Mouse (Mus musculus): Measurements from ENCODE around the gene Auts2.

Auts2 gene

DNA sequence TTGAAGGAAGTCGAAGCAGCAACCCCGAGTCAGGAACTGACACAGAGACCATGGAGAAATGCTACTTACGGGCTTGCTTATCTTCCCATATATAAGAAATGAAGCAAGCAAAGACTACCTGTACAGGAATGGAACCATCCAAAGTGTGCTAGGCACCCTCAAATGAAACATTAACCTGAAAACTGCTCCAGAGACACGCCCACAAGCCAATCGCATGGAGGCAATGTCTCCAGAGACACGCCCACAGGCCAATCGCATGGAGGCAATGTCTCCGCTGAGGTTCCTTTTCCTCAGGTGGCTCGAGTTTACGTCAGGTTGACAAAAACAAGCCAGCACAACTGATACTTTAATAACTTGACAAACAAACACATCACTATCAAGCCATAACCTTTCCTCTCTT, 379.2 kb downstream of the Auts2 start:
- no peak for DNase-seq

DNA sequence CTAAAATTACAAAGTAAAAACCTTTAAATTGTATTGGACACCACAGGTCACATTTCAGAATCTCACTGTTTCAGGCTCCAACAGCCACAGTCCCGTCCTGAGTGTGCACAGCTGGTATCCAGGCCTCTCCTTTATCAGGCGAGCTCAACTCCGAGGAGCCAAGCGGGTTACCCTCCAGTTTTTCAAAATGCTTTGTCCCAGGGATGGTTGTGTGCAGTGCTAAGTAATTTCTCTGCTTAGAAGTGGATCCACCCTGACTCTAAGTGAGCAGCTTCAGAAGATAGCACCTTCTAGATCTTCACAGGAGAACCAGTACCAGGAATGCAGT, 381.0 kb downstream of the Auts2 start:
- no peak for DNase-seq

DNA sequence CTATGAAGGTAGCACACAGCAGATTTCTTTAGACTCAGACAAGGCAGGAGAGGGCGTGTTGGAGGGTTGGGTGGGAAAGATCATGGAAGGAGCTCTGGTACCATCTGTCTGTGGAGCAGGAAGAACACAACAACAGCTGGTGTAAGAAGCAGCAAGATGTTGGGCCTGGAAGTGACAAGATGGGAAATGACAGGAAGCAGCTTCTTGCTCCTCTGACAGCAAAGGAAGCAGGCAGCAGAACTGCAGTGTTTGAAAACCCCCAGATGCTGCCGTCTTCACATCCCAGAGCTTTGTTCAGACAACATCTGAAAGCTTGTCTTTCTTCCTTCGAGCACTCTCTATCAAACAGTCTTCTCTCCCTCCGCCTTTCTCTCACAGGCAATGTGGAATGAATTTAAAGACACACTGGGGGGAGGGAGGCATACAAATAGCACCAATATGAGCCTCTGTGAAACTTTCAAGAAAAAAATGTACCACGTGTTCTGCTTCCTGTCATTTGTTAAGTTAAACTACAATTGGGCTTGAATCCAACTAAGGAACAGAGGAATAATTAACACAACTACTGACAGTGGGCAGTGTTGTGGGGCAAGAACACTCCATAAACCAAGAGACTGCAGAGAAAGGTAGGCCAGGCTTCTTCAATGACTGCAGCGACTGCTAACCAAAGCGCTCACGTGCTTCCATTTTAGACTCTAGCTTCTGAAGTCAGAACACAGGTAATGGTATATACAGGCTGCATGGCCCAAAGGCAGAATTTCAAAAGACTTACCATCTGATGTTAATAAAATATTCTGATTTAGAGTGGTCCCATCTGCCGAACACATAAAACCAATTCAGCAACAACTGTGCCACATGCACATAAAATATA, 381.6 kb downstream of the Auts2 start:
- DNase-seq, result no peak

DNA sequence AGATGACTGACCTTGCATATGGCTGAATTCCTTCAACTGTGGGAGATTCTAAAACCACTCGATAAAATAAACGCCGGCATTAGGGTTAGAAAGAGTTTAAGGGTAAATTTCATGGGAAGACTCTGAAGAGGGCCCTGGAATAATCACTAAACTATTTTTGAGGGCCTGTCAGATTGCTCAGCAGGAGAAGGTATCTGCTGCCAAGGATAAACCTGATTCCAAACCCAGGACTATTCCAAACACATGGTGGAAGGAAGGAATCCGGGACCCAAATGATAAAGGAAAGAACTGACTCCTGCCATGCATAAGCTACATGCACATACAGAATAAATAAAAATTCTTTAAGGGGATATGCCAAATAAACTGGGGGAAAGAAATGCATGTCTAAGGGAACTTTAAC, 399.0 kb downstream of the Auts2 start:
- DNase-seq, result no peak

DNA sequence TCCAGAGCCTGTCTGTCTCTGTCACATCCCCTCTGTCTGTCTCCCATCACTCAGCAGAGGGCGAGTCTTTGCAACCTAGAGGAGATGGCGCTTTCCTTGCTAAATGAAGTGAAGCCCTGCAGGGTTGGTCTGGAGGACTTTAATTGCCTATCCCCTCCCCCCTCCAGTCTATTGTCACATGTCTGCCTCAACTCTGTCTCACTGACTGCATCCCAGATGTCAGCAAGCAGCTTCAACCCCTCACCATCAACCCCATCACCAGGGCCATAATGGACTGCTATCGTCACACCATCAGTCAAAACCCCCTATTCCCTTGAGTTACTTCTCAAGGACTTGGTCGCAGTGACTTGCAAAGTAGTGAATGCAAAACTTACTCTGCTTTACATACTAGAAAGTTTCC, 402.3 kb downstream of the Auts2 start:
- no peak for DNase-seq

DNA sequence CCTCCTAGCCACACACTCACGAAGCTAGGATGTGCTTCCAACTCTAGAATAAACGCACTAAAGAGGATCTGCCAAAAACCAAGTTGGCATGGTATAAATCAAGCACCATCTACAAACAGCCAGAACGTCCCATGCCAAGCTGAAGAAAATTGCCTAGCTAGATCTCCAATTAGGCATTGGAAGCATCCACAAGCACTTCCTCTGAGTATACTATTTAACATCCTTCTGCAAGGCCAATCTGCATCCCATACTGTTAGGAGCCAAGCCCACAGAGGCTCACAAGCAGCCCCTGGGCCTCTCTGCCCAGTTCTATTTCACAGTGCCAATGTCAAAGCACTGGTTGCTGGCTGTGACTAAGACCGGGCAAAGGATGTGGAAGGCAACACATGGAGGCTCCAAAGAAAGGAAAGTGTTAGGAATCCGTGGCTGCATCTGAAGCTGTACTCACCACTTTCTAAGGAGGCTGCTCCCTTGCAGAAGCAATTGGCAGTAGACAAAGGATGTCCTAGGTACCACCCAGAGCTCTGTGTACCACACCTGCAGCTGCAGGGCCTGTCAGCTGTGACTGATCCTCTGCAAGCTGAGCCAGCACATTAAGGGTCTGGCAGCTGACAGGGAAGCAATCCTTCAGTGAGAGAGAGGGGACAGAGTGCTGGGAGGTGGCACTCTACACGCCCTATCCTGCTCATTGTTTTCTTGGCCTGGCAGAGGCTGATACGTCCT, 407.0 kb downstream of the Auts2 start:
- DNase-seq, result no peak

DNA sequence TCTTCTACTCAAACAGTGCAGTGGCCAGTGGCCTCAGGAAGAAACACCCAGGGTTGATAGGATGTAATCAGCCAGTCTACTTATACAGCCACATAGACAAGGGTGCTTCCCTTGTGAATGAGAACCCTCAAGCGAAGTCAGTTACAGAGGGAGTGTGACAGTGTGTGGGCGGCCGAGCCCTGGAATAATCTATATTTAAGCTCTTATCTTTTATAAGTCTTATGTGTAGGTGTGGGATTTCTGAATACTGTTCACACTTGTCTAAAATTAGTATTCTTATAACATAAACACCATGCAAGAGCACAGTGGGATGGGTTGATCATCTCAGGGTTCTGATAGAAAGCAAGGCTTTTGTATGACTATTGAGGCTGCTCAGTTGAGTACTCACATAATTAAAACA, 411.2 kb downstream of the Auts2 start:
- DNase-seq, result no peak

DNA sequence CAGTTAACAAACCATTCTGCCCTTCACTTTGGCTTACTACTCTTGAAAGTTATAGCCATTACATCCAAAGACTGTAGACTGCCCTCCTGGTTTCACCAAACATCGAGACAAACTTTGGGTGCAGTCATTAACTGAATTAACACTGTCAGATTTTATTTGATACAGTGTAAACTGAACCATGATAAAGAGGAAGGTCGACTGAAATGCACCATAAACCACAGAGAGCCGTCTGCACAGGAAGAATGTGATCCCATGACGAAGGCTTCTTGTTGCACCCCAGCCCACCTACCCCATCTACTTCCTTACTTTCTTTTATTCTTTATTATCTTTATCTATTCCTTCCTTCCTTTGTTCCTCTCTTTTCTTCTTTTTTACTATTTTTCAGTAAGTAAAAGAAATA, 412.6 kb downstream of the Auts2 start:
- no peak for DNase-seq

DNA sequence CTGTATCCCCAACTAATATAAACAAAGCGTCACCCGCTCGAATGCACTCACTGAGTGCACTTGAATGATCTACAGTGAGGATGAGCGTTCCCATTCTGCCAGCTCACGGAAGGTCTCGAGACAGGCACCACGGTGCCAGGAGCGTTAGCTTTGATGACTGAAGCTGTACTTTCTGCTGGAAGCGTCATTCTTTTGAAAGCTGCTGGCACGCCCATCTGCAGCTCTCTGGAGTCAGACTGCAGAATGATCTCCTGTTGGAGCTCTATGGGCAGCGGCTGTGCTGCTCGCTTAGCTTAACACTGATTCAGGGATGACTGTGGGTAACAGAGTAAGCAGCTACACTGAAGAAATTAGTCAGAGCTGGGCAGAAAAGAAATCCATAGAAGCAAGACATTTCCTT, 416.5 kb downstream of the Auts2 start:
- no peak for DNase-seq

DNA sequence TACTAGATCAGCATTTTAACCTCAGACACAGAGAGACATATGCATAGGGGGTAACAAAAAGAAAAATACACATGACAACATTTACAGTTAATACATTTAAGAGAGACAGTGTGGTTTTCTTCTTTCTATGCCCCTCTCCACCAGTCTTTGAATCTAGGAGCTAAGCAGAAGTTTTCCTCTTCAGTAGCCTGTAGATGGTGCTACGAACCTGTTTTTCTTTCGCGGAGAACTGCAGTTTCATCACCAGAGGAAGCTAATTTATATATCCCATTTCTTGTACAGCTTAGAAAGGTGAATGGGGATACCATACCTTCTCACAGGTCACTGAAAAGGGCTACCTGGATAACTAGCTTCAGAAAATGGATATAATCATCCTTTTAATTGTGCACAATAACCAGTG, 427.5 kb downstream of the Auts2 start:
- no peak for DNase-seq

DNA sequence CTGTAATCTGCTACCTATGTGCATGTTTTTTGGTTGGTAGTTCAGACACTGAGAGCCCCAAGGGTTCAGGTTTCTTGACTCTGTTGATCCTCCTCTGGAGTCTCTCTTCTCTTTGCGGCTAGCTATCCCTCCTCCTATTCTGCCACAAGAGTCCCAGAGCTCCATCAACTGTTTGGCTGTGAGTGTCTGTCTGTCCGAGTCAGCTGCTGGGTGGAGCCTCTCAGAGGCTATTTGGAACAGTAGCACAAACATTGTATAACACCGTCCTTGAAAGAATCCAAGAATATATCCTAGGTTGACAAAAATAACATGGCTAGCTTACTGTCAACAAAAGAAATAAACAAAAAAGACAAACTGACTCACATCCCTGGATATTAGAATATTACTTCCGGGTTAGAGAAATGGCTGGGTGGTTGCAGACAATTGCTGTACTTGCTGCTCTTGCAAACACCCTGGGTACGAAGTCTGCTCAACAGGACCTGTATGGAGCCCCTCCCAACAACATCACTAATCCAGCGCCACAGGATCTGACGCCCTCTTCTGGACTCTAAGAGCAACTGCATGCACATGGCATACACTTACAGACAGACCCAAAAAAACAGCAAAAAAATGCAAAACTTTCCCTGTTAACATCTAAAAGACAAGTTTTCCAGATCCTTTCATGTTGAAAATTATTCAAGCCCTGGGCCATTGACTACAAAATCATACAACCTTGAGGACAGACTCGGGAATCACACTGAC, 428.4 kb downstream of the Auts2 start:
- no peak for DNase-seq

DNA sequence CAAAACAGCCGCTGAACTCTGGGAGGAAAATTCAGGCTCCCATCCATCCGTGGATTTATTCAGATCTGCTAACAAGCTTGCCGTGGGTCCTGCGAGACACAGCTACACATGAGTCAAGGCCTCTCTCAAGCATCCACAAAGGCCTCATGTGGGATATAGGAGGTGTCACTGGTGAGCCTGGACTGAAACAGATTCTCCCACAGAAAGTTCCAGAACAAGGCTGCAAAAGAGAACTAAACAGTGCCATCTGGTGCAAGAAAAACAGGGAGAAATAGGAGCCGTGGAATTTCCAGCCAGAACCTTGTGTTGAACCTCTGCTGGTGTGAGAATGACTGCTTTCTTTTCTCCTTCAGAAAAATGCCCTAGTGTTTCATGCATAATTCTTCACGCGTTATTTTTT, 429.7 kb downstream of the Auts2 start:
- DNase-seq, result no peak

DNA sequence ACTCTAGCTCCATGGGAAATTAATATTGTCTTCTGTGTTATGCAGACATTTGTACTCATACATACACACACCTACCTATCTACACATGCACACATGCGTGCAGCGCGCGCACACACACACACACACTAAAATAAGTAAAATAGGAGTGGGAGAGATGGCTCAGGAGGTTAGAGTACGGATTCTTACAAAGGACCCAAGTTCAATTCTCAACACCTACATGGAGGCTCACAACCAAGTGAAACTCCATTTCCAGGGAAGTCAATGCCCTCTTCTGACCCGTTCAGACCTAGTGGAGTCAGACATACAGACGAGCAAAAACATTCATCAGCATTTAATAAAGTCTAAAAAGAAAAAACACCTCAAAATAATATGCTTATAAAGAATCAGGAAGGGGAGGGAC, 430.5 kb downstream of the Auts2 start:
- DNase-seq, result no peak

DNA sequence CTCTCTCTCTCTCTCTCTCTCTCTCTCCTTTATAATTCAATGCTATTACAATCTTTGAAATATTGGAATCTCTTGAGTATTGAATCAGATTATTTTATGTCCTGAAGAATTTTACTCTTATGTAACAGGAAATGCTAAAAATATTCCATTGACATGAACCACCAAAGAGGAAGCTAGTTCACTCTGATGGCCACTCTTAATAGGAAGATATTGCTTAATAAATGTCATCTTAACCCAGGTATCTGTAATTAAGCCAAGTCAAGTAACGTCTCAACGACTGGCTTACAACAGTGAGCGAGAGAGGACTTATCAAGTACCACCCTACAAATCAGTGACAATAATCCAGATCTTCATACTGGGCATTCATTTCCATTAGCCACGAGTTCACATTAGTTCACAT, 440.7 kb downstream of the Auts2 start:
- no peak for DNase-seq

DNA sequence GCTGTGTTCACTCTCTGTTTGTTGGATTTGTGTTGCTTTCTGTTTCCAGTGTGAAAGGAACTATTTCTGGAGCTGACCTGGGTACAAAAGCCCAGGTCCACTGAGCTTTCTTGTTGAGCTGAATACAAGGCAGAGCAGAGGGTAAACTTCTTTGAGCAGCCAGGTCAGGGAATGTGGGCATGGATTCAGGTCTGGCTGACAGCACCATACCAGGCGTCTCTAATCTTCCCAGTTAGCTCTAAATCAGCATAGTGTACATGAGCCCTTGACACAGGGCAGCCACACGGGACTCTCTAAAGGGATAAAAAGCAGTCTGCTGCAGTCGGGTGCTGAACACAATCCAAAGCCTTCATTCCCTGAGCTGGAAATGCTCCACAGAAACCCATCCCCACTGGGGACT, 444.7 kb downstream of the Auts2 start:
- no peak for DNase-seq

DNA sequence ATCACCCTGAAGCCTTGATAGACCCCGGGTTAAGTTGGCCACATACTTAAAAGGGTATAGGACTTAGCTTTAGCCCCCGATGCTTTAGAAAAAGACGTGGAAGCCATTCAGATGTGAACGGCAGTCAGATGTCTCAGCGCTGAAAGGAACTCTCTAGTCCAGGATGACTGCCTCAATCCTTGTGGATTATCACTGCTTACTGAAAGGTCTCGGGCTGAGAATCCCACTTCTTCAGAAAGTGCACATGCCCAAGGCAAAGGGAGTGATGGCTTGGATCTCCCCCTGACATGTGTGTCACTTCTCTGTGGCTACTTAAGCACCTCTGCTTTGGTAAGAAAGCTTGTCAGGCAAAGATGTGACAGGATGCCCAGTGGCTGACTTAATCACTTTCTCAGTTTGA, 450.4 kb downstream of the Auts2 start:
- no peak for DNase-seq

DNA sequence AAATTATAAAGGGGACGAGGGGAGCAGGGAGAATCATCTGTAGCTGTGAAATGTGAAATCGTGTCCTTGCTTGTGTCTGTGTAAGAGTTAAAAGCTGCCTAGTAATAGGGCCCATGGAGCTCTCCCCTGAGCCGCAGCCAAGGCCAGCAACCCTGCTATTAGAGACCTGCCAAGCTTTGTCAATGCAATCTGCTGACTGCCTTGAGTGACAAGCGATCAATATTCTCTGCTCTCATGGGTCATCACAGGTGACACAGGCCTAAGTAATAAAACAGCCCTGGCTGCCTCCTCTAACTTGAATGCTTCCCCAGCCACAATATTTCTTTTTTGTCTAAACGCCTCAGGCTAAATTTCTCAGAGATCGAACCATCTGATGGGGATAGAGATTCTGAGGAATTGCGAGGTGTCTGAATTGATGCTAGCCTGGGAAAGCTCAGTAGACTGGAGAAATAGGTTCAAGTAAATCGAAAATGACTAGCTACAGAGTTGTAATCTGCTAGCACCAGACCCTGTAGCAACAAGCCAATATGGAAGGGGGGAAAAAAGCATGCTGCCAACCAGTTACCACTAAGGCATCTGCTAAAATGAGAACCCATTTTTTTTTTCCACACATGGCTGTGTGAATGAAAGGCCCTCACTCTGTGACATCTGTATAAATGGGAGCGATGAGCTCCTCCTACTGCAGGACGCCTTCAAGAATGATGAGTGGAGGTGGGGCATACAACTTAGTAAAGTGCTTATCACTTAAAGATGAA, 453.5 kb downstream of the Auts2 start:
- DNase-seq, result no peak

DNA sequence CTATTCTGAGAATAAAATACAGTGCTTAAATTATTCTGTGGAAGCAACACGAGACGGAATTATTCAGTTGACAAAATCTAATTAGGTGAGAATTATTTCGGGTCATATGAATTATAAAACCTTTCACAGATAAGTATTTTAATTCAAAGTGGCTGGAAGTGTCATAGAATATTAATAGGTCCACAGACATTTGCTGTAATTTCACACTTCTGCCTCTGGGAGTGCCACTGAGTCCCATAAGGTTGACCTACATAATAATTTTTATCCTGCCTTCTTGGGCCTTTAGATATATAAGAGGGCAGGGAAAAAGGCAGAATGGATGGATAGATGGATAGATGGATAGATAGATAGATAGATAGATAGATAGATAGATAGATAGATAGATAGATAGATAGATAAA, 454.6 kb downstream of the Auts2 start:
- no peak for DNase-seq

DNA sequence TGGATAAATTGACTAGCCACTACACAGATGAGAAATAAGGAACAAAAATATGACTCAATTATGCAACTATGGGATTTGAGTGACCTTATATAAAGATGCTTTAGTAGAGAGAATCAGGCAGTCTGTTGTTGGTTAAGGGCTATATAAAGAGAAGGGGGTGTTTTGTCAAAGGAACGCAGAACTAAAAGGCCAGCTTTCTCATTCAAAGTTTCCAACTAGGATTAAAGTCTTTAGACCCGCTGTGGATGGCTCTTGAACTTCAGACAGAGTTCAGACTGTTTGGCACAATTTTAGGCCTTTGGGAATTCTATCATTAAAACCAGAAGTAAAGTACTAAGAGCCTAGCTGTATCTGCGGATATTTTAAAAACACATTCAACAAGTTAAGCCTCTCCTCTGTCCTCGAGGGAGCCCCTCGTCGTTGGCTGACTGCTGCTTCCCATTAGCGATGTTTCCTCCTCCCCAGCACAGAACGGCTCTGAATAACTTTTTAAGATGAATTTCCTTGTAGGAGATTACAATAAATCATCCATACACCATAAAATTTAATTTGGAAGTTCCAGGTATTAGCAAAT, 459.3 kb downstream of the Auts2 start:
- DNase-seq, result no peak

DNA sequence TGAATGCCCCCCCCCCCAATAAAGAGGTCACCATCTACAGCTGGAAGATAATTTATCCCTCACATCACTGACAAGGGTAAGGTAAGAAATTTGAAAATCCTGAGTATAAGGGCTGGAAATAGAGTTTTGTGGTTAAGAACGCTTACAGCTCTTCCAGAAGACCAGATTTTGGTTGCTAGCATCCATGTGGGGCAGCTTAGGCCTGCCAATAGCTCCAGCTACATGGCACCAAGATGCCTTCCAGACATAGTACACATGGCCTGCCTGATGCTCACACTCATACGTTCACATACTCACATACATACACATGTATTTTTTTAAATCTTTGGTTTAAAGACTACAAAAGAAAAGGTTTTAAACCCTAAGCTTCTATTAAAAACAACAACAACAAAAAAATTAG, 467.2 kb downstream of the Auts2 start:
- DNase-seq, result no peak

DNA sequence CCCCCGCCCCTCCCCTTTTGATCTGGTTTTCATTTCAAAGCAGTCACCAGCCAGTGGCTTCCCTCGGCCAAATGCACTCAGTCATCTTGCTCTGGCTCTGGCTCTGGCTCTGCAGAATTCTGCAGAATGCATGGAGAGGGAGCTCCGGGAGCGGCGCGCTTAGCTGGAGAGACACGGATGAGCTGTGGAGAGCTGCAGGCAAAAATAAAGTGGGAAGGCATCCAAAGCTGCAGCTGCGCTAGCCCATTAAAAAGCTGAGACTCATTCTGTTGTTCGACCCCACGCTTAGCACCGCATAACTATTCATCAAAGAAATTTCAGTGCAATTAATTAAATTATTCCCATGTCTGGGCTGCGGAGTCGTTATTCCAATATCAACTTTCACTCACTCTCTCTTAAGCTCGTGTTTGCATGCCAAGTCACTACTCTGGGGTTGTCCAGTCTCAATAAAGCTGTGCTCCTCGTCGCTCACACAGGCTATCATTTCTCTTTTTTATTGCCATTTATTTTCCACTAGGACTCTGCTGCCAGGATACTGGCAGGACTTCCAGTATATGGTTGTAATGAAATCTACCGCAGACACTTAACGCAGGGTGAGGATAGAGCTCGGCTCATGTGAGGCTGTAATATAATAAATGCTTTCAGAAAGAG, 468.3 kb downstream of the Auts2 start:
- peak; percentile 18 for DNase-seq

DNA sequence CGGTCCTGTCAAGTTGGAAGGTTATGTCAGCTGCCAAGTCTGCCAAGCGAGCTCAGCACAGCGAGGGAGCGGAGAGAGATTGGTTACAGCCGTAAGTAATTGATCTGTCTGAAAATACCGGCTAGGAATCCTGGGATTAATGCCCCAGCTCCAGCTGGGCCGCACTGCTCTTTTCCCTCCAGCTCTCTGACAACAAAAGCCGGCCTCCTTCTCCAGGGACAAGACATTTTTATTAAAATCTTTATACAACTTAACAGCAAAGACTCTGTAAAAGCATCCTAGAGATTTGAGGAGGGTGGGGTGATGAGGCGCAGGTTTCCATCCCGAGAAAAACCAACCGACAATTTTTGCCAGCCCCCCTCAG, 468.8 kb downstream of the Auts2 start:
- DNase-seq, result no peak

Data from cerebellum, adult 11 months (tissue).